Mouse (Mus musculus) G1E (cell line): ENCODE measurements around the gene Smc3. TPM values are rescaled to one million over a fixed set of nuclear protein-coding genes. Genes with fewer than 3 reads are reported as not detected.
"Not testable (repeated sequence)": the region's sequence is repeated elsewhere in the genome, so short reads cannot be mapped to it uniquely, and the experiment has no call there.

Experiments used
- ATAC-seq: 2 replicates; pipeline ENCODE4 v1.8.0; 2016; ENCODE audit warnings: mild to moderate bottlenecking; ENCODE audit not compliant: insufficient number of reproducible peaks, poor library complexity, low FRiP score, severe bottlenecking; ENCODE audit errors: extremely low read depth
- DNase-seq: peaks from one replicate; pipeline ENCODE4 v3.0.0; 2012; ENCODE audit warnings: low spot score
- H3K27me3 ChIP-seq: 2 replicates; pipeline ENCODE4 v1.6.1; 2012; ENCODE audit warnings: mild to moderate bottlenecking, low read length, inconsistent platforms; ENCODE audit not compliant: insufficient read depth
- H3K36me3 ChIP-seq: replicated peaks from 2 replicates; pipeline ENCODE3; 2012; ENCODE audit warnings: mild to moderate bottlenecking, inconsistent platforms
- H3K4me1 ChIP-seq: 2 replicates; pipeline ENCODE4 v1.6.1; 2012; ENCODE audit warnings: low read depth, low read length, inconsistent platforms, mixed read lengths; ENCODE audit not compliant: insufficient read depth
- H3K4me3 ChIP-seq: 2 replicates; pipeline ENCODE4 v1.5.1; 2012; ENCODE audit warnings: low read depth, mild to moderate bottlenecking, inconsistent platforms, low read length, moderate library complexity, mixed read lengths
- H3K9me3 ChIP-seq: replicated peaks from 2 replicates; pipeline ENCODE4 v1.6.1; 2012; ENCODE audit warnings: inconsistent platforms
- CTCF ChIP-seq: IDR thresholded peaks from 2 replicates; pipeline ENCODE4 v1.5.1; 2012; ENCODE audit warnings: low read depth, low read length, inconsistent platforms, mixed read lengths
- GATA1 ChIP-seq: IDR thresholded peaks from 2 replicates; pipeline ENCODE4 v1.6.1; 2012; ENCODE audit warnings: borderline replicate concordance, low read length, inconsistent platforms, mixed read lengths
- GATA2 ChIP-seq: IDR thresholded peaks from 2 replicates; pipeline ENCODE4 v1.6.1; 2012; ENCODE audit warnings: low read depth, low read length, inconsistent platforms, borderline replicate concordance
- POLR2AphosphoS5 ChIP-seq: IDR thresholded peaks from 2 replicates; pipeline ENCODE4 v1.6.1; 2012; ENCODE audit warnings: low read depth, low read length, inconsistent platforms; ENCODE audit not compliant: insufficient replicate concordance
- TAL1 ChIP-seq: conservative IDR thresholded peaks from 2 replicates; pipeline ENCODE4 v1.6.1; 2012; ENCODE audit warnings: low read depth, low read length, inconsistent platforms, mixed read lengths
- polyA plus RNA-seq: library from polyadenylated mRNA; stranded (reverse); fragments of >175 nt; gene quantifications from 2 replicates; pipeline ENCODE4 v1.2.3, GENCODE M21; 2012
- total RNA-seq, 2 experiments: library from RNA; stranded (forward) in 1 of 2; stranded (reverse) in 1 of 2; fragments of 200-1000 nt in 1 of 2; fragments of >200 nt in 1 of 2; fragmentation: Nextera tagmentation in 1 of 2; gene quantifications; 2 replicates each; pipeline ENCODE4 v1.2.3; 2014 to 2017

Gene Smc3
- total and polyA plus RNA-seq, 3 experiments, result 41.9 to 198 (median 150) TPM

GRCm38 (mm10) chr19:53575296-53576010 lies 24.7 kb upstream of the Smc3 start:
- no peak overlapping the region for H3K4me3 ChIP-seq
- no peaks in the 10 kb centered on the region; the same call in 1 of the 2 replicates for H3K4me1 ChIP-seq
- DNase-seq (no peak), ATAC-seq (no peak)
- H3K27me3 ChIP-seq, result peaks cover 21% of the 10 kb centered on the region
- H3K9me3 ChIP-seq, result no peaks in the 10 kb centered on the region
- TF ChIP-seq GATA2 (no peak), TAL1 (no peak), CTCF (no peak), GATA1 (no peak), POLR2AphosphoS5 (no peak)
- no peaks in the 10 kb centered on the region for H3K36me3 ChIP-seq

GRCm38 (mm10) chr19:53576061-53576460 lies 24.1 kb upstream of the Smc3 start:
- Histone ChIP-seq H3K4me3 (no peak overlapping the region), H3K36me3 (no peaks in the 10 kb centered on the region), H3K9me3 (no peaks in the 10 kb centered on the region), H3K4me1 (no peaks in the 10 kb centered on the region; the same call in 1 of the 2 replicates), H3K27me3 (peaks cover 20% of the 10 kb centered on the region)
- DNase-seq, result no peak
- ATAC-seq, result no peak
- TF ChIP-seq TAL1 (no peak), GATA2 (no peak), GATA1 (no peak), POLR2AphosphoS5 (no peak), CTCF (no peak)

- H3K36me3 ChIP-seq, result no peaks in the 10 kb centered on the region
- H3K4me1 ChIP-seq, result no peaks in the 10 kb centered on the region; the same call in 1 of the 2 replicates
- H3K4me3 ChIP-seq, result no peak overlapping the region
- no peak for TF ChIP-seq GATA1
- TF ChIP-seq CTCF, result no peak
- TF ChIP-seq POLR2AphosphoS5, result no peak
- TF ChIP-seq GATA2, result no peak
- TF ChIP-seq TAL1, result no peak
- no peak for DNase-seq
- peaks cover 20% of the 10 kb centered on the region for H3K27me3 ChIP-seq
- no peaks in the 10 kb centered on the region for H3K9me3 ChIP-seq
- ATAC-seq, result no peak
Measured at GRCm38 (mm10) chr19:53577025-53577800, 23.0 kb upstream of the Smc3 start.

- peak; percentile 43 for DNase-seq
- H3K36me3 ChIP-seq, result no peaks in the 10 kb centered on the region
- ATAC-seq, result 0 out of 2 replicates have a peak, but pooled peaks have one; percentile 8
- TF ChIP-seq TAL1, result no peak
- peak; percentile 73 for TF ChIP-seq CTCF
- no peak overlapping the region for H3K4me3 ChIP-seq
- H3K4me1 ChIP-seq, result no peaks in the 10 kb centered on the region; the same call in 1 of the 2 replicates
- H3K27me3 ChIP-seq, result peaks cover 13% of the 10 kb centered on the region
- H3K9me3 ChIP-seq, result peaks cover 3% of the 10 kb centered on the region
Measured at GRCm38 (mm10) chr19:53578597-53579252, 21.5 kb upstream of the Smc3 start.

GRCm38 (mm10) chr19:53580271-53580670 lies 19.9 kb upstream of the Smc3 start:
- not testable (repeated sequence) for H3K36me3 ChIP-seq, H3K4me1 ChIP-seq, H3K4me3 ChIP-seq, DNase-seq, ATAC-seq
- Histone ChIP-seq H3K27me3 (peaks cover 16% of the 10 kb centered on the region), H3K9me3 (peaks cover 18% of the 10 kb centered on the region)

- not testable (repeated sequence) for ATAC-seq, DNase-seq, H3K36me3 ChIP-seq, H3K4me3 ChIP-seq, H3K4me1 ChIP-seq
- peaks cover 17% of the 10 kb centered on the region for H3K27me3 ChIP-seq
- peaks cover 21% of the 10 kb centered on the region for H3K9me3 ChIP-seq
Measured at GRCm38 (mm10) chr19:53587686-53588085, 12.5 kb upstream of the Smc3 start.

GRCm38 (mm10) chr19:53588968-53589367 lies 11.2 kb upstream of the Smc3 start, which contains the start of gene Nutf2-ps1:
Gene Nutf2-ps1, minus strand, starts transcription at chr19:53589068.
- H3K4me3 ChIP-seq, H3K36me3 ChIP-seq, ATAC-seq, DNase-seq, H3K4me1 ChIP-seq: not testable (repeated sequence)
- peaks cover 16% of the 10 kb centered on the region for H3K9me3 ChIP-seq
- peaks cover 28% of the 10 kb centered on the region for H3K27me3 ChIP-seq
